Mouse (Mus musculus) megakaryocyte, embryonic 14.5 days (primary cell): ENCODE results near the gene Rab4a.

Experiments
- FLI1 ChIP-seq: IDR thresholded peaks from 2 replicates; pipeline ENCODE4 v1.6.1; 2012; ENCODE audit warnings: low read length, inconsistent platforms, mixed read lengths
- GATA1 ChIP-seq: IDR thresholded peaks from 3 replicates; pipeline ENCODE4 v1.6.1; 2012; ENCODE audit warnings: mixed read lengths, low read length, inconsistent platforms, borderline replicate concordance

DNA sequence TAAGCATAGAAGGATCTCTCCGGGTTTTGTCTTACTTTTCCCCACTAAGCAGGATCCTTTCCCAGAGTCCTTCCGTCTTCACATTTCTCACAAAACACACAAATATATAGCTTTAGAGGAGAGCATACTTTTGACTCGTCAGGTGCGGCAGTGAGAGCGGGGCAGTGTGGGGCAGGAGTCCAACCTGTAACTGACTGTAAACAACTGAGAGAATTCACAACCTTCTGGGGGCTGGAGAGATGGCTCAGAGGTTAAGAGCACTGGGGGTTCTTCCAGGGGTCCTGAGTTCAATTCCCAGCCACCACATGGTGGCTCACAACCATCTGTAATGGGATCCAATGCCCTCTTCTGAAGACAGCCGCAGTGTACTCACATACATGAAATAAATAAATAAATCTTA, 6.4 kb upstream of the Rab4a start:
- TF ChIP-seq GATA1, result no peak
- TF ChIP-seq FLI1, result no peak
